Mouse (Mus musculus): ENCODE measurements around the gene Praf2. TPM values are rescaled to one million over a fixed set of nuclear protein-coding genes. Genes with fewer than 3 reads are reported as not detected.
A peak's percentile ranks its signal among the peaks of the same experiment; 100 is the strongest.
"Not testable (repeated sequence)": the region's sequence is repeated elsewhere in the genome, so short reads cannot be mapped to it uniquely, and the experiment has no call there.

Praf2 gene
- 6.3 to 9.0 TPM (median 6.8 TPM) in 3 replicates for total RNA-seq (2017)

DNA sequence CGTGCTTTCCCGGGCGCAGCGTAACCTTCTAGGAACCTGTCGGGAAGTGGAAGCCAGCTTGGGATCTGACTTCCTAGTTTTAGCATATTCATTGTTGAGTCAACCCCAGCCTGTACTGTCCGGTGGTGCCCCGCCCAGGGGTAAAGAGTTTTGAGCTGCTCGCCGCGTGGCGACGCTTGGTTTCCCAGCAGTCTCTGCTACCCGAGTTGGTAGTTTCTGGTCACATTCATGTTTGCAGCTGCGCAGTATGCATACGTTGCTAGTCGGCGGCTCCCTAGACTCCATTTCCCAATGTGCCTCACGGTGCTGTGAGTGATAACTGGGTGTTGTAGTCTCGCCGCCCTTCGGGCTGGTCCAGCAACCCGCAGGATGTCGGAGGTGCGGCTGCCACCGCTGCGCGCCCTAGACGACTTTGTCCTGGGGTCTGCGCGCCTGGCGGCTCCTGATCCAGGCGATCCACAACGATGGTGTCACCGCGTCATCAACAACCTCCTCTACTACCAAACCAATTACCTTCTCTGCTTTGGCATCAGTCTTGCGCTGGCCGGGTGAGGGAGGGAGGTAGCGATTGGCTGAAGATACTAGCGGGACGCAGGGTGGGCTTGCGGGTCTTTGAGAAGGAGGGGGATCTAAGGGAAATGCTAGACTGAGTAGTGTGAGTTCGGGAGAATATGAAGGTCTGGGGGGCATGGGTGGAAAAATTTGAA lies at the start of gene Praf2:
TSS of gene Praf2 (plus strand) at position 225 of the 707 bp plus-strand sequence.
- ATAC-seq (replicated peaks; ENCODE audit: insufficient number of reproducible peaks, low FRiP score, low TSS enrichment, poor library complexity, severe bottlenecking) = peak; percentile 92

DNA sequence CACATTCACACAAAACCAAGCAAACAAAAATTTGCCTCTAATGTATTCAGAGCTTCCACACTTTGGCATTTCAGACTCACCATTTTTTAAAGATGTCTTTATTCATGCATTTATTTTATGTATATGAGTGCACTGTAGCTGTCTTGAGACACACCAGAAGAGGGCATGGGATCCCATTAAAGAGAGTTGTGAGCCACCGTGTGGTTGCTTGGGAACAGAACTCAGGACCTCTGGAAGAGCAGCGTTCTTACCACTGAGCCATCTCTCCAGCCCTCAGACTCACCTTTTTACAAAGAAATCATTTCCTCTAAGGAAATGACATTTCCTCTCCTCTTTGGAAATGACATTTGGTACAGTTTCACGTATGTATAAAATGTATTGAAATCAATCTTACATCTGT lies 49.3 kb upstream of the Praf2 start:
- ATAC-seq (replicated peaks; ENCODE audit: insufficient number of reproducible peaks, low FRiP score, low TSS enrichment, poor library complexity, severe bottlenecking) = no peak

DNA sequence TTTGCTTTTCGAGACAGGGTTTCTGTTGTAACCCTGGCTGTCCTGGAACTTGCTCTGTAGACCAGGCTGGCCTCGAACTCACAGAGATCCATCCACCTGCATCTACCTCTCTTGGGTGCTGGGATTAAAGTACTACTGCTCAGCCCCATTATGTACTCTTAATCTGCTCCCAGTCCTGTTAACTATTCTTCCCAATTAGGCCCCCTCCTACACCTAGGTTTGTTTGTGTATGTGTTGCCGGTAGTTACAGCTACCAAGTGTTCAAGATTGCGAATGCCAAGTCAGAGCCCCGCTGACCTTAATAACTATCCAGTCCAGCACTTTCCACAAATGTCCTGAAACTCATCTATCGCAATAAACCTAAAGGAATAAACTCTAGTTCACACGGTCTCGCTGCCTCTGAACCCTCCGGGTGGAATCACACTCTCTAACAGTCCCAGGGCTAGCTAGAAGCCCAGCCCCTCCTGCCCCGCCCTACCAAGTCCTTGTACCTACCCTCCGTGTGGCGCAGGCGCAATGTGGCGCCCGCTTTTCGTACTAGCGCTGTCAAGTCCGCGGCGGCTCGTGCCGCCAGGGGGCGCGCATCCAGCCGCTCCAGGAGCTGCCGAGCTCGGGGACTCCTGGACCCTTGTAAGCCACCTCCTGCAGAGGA lies 48.7 kb upstream of the Praf2 start:
- ATAC-seq (replicated peaks; ENCODE audit: insufficient number of reproducible peaks, low FRiP score, low TSS enrichment, poor library complexity, severe bottlenecking) = peak; percentile 95

DNA sequence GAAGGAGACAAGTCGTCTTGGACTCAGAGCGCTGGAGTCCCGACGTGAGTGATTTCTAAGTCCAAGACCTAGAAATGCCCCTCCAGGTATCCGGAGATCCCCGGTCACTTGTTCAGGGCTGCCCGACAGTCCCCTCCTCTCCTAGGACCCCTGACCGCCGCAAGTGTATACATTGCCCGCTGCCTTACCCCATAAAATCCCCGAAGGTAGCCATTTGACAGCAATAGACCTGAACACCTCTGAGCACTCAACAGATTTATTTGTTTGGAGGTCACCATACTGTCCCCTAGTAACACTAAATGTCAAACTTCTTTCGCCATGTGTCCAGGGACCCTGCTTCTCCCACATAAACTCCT lies 48.2 kb upstream of the Praf2 start:
- ATAC-seq (replicated peaks; ENCODE audit: insufficient number of reproducible peaks, low FRiP score, low TSS enrichment, poor library complexity, severe bottlenecking) = no peak

DNA sequence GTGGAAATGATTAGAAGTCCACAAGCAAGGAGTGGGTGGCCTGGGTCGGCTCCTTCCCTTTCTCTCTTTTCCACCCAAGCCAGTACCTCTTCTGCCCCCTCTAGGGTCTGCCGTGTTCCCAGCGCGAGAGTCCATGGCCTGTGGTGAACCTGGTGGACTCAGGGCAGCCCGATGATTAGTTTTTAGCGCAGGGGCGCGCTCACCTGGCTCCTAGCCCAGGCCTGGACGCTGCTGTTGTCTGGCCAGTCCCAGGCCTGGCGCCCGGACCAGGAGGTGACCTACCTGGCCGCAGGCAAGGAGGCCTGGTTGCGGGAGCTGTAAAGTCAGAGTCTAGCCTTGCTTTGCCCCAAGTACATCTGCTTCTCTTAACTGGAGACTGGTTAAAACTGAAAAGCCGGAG lies 47.4 kb upstream of the Praf2 start, which contains the start of gene Magix:
TSS of gene Magix (minus strand) at position 388 of the 400 bp plus-strand sequence.
- no peak for ATAC-seq (replicated peaks; ENCODE audit: insufficient number of reproducible peaks, low FRiP score, low TSS enrichment, poor library complexity, severe bottlenecking)

DNA sequence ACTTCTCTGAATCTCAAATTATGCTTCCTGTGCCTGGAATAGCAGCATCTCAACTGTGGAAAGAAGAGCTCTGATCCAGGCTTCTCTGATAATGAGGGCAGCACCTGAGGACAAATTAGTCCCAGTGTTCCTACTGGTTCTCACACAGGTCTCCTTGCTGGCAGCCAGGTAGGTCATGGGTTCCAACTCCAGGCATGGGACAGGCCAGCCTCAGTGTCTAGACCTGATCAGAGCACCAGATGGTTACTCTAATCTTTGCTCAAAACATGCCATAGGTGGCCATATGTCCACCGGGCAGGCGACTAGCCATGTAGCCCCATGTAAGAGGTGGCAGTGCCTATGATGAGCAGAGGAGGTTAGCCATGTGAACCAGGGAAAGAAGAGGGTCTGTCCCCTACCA lies 39.9 kb upstream of the Praf2 start:
- ATAC-seq (replicated peaks; ENCODE audit: insufficient number of reproducible peaks, low FRiP score, low TSS enrichment, poor library complexity, severe bottlenecking) = no peak

DNA sequence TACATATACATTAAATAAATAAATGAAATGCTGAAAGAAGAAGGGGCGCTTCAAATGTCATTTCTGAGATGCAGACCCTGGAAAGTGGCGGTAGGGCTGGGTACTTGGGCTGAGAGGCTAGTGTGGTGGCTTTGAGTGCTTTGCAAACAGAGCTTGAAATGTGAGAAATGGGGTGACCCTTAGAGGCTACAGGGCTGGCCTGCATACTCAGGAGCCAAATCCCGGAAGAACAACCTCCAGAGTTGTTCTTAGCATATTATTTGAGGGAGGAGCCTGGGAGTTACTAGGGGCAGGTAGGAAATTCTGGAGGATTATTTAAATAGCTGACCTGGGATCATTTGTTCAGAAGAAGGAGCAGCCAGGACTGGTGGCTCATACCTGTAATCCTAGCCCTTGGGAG lies 37.8 kb upstream of the Praf2 start:
- no peak for ATAC-seq (replicated peaks; ENCODE audit: insufficient number of reproducible peaks, low FRiP score, low TSS enrichment, poor library complexity, severe bottlenecking)

DNA sequence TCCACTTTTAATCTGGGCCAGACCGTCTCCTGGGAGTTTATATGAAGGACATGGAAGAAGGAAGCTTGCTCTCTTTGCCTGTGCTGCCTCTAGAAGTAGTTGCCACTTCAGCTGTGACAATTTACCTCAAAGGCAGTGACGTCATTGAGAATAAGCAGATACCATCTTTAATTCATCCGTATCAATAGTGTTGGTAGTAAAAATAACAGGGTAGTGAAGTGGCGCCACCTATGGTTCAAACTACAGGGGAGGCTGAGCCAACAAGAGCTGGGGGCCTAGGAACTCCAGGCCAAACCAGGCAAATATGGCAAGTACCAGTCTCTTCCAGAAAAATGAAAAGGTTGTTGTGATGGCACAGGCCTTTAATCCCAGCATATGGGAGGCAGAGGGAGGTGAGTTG lies 35.4 kb upstream of the Praf2 start:
- peak; percentile 62 for ATAC-seq (replicated peaks; ENCODE audit: insufficient number of reproducible peaks, low FRiP score, low TSS enrichment, poor library complexity, severe bottlenecking)

DNA sequence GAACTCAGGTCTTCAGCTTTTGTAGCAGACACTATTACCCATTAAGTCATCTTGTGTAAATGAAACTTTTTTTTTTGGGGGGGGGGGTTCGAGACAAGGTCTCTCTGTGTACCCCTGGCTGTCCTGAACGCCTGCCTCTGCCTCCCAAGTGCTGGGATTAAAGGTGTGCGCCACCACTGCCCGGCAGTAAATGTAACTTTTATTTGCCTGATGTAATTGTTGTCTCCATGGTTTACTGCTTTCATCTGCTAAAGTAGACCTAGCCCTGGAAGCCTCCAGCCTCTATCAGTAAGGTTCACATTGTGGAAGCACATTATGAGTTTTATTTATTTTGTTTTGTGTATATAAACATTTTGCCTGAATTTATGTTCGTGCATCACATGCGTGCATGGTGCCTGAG lies 31.7 kb upstream of the Praf2 start:
- ATAC-seq (replicated peaks; ENCODE audit: insufficient number of reproducible peaks, low FRiP score, low TSS enrichment, poor library complexity, severe bottlenecking) = no peak

DNA sequence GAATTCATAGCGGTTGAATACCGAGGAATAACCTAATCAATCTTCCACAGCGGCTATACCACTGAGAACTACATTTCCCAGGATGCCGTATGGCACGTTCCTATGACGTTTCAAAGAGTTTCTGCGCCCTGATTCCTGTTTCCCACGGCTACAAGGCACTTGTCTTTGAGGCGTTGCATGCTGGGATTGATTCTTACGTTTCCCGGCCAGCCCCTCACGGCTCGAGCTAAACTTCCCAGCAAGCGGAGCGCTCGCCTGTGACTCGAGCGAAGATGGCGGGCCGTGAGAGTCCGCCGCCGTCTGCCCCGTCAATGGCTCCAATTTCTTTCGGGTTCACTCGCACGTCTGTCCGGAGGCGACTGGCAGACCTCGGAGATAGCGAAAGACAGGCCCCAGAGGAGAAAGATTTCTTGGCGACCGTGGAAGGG lies 31.3 kb upstream of the Praf2 start, which contains the start of gene Gpkow:
TSS of gene Gpkow (plus strand) at position 178 of the 428 bp plus-strand sequence.
- peak; percentile 99 for ATAC-seq (replicated peaks; ENCODE audit: insufficient number of reproducible peaks, low FRiP score, low TSS enrichment, poor library complexity, severe bottlenecking)

DNA sequence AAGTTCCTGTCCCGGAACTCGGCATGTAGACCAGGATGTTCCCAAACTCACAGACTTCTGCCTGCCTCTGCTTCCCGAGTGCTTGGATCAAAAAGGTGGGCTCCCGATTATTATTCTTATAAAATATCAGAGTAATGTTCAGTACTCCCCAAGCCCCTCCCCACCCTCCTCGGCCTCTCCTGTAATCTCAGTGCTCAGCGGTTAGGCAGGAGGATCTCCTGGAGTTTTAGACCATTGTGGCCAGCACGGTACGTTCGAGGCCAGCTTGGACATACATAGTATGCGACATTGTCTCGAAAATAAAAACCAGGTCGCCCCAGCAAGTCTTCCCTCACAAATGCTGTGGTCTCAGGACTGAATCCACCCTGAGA lies 14.5 kb upstream of the Praf2 start:
- ATAC-seq (replicated peaks; ENCODE audit: insufficient number of reproducible peaks, low FRiP score, low TSS enrichment, poor library complexity, severe bottlenecking) = not testable (repeated sequence)

DNA sequence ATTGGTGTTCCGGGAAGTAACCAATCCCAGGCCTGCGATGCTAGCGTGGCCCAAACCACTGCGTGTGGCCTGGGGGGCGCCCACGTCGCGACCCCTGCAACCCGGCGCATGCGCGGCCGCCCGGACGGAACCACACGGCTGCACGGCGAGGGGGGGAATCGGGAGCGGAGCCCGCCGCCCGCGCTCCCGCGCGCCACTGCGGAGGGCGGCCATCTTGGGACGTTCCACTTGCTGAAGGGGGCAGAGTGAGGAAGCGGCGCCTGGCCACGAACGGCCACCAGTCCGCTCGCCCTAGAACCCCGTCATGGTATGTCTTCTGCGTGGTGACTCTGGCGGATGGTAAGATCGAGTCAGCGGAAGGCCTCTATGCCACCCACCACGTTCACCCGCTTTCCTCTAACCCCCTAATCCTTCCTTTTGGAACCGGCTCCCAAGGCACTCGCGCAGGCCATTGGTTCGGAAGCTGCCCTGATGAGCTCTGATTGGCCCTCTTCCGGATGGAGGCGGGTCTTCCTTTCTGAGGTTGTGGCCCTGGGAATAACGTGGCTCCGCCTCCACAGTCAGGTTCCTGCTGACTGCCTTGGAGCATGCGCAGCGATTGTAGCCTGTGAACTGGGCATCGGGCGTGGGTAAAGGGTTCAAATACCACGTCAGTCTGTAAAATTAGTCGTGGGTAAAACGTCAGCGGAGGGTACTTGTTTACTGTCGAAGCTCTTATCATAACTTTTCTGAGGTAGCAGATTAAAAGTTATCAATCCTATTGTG lies 13.9 kb upstream of the Praf2 start, which contains the start of gene Wdr45:
TSS of gene Wdr45 (plus strand) at position 199 of the 765 bp plus-strand sequence.
- peak; percentile 99 for ATAC-seq (replicated peaks; ENCODE audit: insufficient number of reproducible peaks, low FRiP score, low TSS enrichment, poor library complexity, severe bottlenecking)

DNA sequence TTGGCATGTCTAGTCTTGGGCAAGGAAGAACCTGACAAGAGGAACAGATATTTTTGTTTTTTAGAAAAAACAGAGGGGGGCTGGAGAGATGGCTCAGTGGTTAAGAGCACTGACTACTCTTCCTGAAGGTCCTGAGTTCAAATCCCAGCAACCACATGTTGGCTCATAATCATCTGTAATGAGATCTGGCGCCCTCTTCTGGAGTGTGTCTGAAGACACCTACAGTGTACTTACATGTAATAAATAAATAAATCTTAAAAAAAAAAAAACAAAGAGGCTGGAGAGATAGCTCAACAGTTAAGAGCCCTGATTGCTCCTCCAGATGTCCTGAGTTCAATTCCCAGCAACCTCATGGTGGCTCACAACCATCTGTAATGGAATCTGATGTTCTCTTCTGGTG lies 12.2 kb upstream of the Praf2 start:
- ATAC-seq (replicated peaks; ENCODE audit: insufficient number of reproducible peaks, low FRiP score, low TSS enrichment, poor library complexity, severe bottlenecking) = not testable (repeated sequence)

DNA sequence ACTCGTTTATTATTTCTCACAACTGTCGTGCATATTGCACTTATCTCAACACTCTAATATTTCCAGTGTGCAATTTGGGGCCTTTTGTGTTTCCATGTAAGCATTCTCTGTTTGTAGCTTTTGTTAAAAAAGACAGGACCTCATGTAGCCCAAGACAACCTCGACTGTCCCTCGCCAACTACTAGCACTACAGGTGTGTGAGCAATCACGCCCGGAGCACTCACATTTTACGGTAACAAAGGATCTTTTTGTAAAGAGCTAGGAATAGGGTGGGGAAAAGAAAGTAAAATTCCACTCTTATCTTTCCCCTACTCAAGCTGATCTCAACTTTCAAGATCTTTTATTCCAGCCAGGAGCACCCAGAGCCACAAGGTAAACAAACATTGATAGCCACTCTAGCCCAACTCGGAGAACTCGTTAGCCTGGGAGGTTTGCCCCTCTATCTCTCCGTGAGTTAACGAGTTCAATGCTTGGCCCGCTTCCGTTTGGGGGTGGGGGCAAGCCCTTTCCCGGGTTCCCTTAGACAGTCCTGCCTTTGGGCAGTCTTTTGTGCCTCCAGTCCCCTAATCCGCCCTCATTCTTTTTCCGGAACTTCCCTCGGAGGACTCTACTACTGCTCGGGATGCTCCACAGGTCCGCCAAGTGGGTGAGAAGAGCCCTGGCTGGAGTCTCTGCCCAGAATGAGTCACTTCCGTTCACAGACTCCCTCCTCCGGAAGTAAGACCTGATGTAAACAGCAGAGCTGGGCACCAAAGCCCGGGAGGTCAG lies 6.5 kb upstream of the Praf2 start, which contains the start of gene Gm45208:
TSS of gene Gm45208 (plus strand) at position 732 of the 768 bp plus-strand sequence.
- ATAC-seq (replicated peaks; ENCODE audit: insufficient number of reproducible peaks, low FRiP score, low TSS enrichment, poor library complexity, severe bottlenecking) = peak; percentile 86

DNA sequence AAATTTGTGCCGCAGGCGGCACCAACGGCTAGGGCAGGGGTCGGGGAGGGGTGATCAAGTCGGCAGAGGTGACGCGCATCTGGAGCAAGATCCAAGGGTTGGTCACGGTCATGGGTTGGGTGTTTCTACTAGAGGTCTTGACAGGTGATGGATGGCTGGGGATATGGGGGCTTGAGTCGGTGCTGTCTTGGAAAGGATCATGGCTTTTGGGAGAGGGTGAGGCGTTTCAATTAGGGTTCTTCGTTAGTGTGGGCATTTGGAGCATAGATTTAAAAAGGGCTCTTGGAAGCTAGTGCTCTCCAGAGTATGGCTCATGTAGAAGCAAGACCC lies 6.0 kb upstream of the Praf2 start:
- ATAC-seq (replicated peaks; ENCODE audit: insufficient number of reproducible peaks, low FRiP score, low TSS enrichment, poor library complexity, severe bottlenecking) = no peak

DNA sequence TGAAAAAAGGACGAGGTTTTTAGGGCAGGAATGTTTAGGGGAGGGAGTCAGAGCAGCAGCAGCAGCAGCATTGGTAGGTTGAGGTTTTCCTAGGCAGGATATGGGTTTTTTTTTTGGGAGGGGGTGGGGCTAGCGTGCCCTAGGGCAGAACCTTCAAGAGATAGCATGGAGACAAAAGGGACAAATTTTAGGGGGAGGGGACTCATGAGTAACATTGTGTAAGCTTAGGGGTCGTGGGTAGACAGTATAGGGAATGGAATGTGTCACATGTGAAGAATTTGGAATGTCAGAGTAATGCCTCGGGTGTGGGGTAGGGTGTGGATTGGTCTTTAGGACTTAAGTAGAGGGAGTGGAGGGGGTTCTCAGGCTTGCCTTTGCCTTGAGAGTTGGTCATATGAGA lies 5.5 kb upstream of the Praf2 start:
- no peak for ATAC-seq (replicated peaks; ENCODE audit: insufficient number of reproducible peaks, low FRiP score, low TSS enrichment, poor library complexity, severe bottlenecking)

DNA sequence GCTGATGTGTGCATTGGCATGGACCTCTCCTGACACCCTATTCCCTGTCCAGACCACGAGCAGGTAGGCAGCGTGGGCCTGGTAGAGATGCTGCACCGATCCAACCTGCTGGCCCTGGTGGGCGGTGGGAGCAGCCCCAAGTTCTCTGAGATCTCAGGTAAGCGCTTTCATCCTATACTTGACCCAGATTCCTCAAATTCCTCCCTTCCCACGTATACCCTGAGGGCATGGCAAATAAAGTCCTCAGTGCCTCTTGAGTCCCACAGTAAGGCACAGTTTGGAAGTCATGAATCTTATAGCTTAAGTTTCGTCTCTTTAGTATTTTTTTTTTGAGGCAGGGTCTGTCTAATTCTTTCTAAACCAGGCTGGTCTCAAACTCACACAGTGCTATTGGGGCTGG lies 4.1 kb upstream of the Praf2 start:
- ATAC-seq (replicated peaks; ENCODE audit: insufficient number of reproducible peaks, low FRiP score, low TSS enrichment, poor library complexity, severe bottlenecking) = no peak

DNA sequence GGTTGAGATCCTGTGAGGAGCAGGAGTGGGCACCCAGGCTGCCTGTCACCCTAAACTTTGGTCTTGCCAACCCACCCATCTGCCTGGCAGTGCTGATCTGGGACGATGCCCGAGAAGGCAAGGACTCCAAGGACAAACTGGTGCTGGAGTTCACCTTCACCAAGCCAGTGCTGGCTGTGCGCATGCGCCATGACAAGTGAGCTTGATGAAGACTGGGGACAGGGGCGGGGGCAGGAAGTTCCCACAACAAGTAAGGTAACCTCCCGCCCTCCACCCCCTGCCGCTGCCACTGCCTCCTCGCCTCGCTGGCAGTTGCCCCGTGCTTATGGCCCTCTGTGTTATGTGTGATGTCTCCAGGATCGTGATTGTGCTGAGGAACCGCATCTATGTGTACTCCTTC lies 2.4 kb upstream of the Praf2 start:
- ATAC-seq (replicated peaks; ENCODE audit: insufficient number of reproducible peaks, low FRiP score, low TSS enrichment, poor library complexity, severe bottlenecking) = no peak

DNA sequence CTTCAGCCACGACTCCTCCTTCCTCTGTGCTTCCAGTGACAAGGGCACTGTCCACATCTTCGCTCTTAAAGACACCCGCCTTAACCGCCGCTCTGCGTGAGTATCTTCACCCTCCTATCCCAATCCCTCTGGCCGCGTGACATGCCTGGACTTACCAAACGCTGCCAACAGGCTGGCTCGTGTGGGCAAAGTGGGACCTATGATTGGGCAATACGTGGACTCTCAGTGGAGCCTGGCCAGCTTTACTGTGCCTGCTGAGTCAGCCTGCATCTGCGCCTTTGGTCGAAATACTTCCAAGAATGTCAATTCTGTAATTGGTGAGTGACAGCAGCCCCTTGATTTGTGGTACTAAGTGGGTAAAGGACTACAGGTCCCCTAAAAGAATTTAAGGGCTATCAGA lies 1.1 kb upstream of the Praf2 start:
- ATAC-seq (replicated peaks; ENCODE audit: insufficient number of reproducible peaks, low FRiP score, low TSS enrichment, poor library complexity, severe bottlenecking) = no peak
